Mouse (Mus musculus): ENCODE results near the gene Tdpoz3.
"Not testable (repeated sequence)": the region's sequence is repeated elsewhere in the genome, so short reads cannot be mapped to it uniquely, and the experiment has no call there.

The Tdpoz3 gene

DNA sequence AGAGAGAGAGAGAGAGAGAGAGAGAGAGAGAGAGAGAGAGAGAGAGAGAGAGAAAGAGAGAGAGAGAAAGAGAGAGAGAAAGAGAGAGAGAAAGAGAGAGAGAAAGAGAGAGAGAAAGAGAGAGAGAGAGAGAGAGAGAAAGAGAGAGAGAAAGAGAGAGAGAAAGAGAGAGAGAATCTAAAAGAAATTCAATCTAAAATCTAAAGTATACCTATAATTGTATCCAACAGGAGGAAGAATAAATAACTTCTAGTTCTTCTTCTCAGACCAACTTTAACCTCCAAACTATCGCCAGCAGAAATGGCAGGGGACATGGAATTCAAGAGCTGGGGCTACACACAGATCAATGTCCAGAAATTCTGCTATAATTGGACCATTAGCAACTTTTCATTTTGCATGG lies at the start of gene Tdpoz3:
Gene Tdpoz3 (plus strand): TSS at position 301 of the 400 bp plus-strand sequence.
- not testable (repeated sequence) for DNase-seq

DNA sequence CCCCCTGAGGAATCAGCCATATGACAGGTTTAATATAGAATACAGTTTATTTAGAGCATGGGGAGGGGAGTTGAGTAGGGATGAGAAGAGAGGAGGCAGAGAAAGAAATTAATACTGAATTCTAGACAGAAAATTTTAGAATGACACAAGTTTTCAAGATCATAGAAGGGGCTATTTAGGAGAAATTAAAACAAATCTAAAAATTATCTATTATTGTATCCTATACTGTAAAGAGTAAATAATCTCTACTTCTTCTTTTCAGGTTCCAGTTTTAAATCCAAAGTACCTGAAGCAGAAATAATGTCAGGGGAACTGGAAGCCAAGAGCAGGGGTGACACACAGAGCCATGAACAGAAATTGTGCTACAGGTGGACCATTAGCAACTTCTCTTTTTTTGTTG lies 29.7 kb upstream of the Tdpoz3 start, which contains the start of gene Tdpoz4:
Gene Tdpoz4 (plus strand): TSS at position 301 of the 400 bp plus-strand sequence.
- DNase-seq: not testable (repeated sequence)

DNA sequence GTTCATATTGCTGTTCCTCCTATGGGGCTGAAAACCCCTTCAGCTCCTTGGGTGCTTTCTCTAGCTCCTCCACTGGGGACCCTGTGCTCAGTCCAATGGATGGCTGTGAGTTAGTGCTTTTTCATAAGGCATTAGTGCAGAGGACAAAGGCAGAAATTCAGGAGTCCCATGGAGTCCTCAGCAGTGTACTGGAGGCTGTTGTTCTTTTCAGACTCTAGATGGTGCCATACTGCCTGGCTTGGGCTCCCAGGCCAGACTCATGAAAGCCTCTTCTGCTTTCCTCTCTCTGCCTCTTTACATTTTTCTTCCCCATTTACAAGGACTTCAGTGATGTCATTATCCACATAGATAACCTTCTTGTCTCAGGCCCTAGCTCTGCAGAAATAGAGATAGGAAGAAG lies 12.5 kb upstream of the Tdpoz3 start:
- not testable (repeated sequence) for DNase-seq

DNA sequence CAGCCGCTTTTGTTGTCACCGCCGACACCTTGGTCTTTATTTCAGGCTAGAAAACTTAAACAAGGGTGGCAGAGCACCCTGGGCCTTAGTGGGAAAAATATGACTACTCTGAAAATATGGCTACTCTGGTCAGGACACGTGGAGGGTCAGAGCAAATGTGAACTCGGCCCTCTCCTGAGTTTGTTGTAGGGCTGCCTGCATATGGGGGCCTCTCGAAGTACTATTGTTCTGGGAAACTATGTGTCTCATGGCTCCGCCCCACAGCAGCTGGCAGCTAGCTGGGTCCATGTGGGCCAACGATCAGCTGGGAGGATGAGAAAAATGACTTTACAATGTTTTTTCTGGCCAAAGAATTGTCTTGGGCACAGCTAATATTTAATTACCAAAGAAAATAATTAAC lies 33.1 kb downstream of the Tdpoz3 start:
- DNase-seq: not testable (repeated sequence)

DNA sequence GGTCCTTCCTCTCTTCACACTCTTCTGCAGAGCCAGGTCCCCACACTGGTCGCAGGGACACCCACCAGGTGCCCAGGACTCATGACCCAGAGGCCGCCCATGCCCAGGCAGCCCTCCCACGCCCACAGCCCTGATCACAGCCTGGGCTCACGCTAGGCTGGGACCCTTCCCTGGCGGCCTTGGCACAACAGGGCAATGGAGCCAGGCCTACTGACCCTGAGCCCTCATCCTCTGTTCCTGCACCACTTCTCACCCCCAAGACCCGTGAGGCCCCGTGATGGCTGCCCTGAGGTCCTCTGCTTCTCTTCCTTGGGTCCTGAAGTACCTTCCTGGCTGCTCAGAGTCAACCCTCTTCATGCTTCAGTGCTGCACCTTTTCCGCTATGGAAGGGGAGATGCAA lies 44.8 kb downstream of the Tdpoz3 start:
- DNase-seq: not testable (repeated sequence)

Measured in cerebellum, postnatal 25 days (tissue).